Mouse (Mus musculus) midbrain, embryonic 16.5 days (tissue): ENCODE data around the gene Per1. TPM values are rescaled to one million over a fixed set of nuclear protein-coding genes. Genes with fewer than 3 reads are reported as not detected.

Source experiments
- ATAC-seq: fragments of 200-750 bp; cut with Nextera tagmentation; 2 replicates; pipeline ENCODE4 v1.8.0; 2017; ENCODE audit warnings: moderate TSS enrichment
- H3K27ac ChIP-seq: fragments of 300-500 bp; sonication (generic); 2 replicates; pipeline ENCODE4 v1.5.1; 2014; ENCODE audit warnings: mild to moderate bottlenecking, low read length, mixed read lengths
- H3K27me3 ChIP-seq: fragments of 300-500 bp; sonication (generic); 2 replicates; pipeline ENCODE4 v1.6.1; 2014; ENCODE audit warnings: low read depth, low read length, mixed read lengths; ENCODE audit not compliant: control insufficient read depth, insufficient read depth
- H3K36me3 ChIP-seq: fragments of 300-500 bp; sonication (generic); 2 replicates; pipeline ENCODE4 v1.6.1; 2014; ENCODE audit warnings: mild to moderate bottlenecking, low read length, moderate library complexity, mixed read lengths; ENCODE audit not compliant: control insufficient read depth, insufficient read depth
- H3K4me1 ChIP-seq: fragments of 300-500 bp; sonication (generic); 2 replicates; pipeline ENCODE4 v1.6.1; 2014; ENCODE audit warnings: mild to moderate bottlenecking, low read length, mixed read lengths; ENCODE audit not compliant: control insufficient read depth, insufficient read depth
- H3K4me2 ChIP-seq: fragments of 300-500 bp; sonication (generic); 2 replicates; pipeline ENCODE4 v1.6.1; 2014; ENCODE audit warnings: mild to moderate bottlenecking, low read length, mixed read lengths
- H3K4me3 ChIP-seq: fragments of 300-500 bp; sonication (generic); 2 replicates; pipeline ENCODE4 v1.5.1; 2014; ENCODE audit warnings: low read depth, mild to moderate bottlenecking, low read length, moderate library complexity, mixed read lengths
- H3K9ac ChIP-seq: fragments of 300-500 bp; sonication (generic); 2 replicates; pipeline ENCODE4 v1.6.1; 2014; ENCODE audit warnings: low read depth, low read length, mixed read lengths
- H3K9me3 ChIP-seq: fragments of 300-500 bp; sonication (generic); replicated peaks from 2 replicates; pipeline ENCODE4 v1.6.1; 2014; ENCODE audit warnings: mild to moderate bottlenecking, low read length, mixed read lengths; ENCODE audit not compliant: control insufficient read depth, poor library complexity, severe bottlenecking
- WGBS: fragments of 180-500 bp; shearing (Covaris S2); extraction: QIAGEN DNeasy Blood & Tissue Kit; methylation state at CpG from one replicate; pipeline ENCODE4 v1.1.7; 2014; 5-methylcytosine and 5-hydroxymethylcytosine counted together
- polyA plus RNA-seq: library from polyadenylated mRNA; unstranded; fragments of >200 nt; fragmentation: Nextera tagmentation; extraction: Ambion mirVana; gene quantifications from 2 replicates; pipeline ENCODE4 v1.2.1, GENCODE M21; 2015

Per1 gene
- polyA plus RNA-seq, 1 experiment from 2014 or later = 12.4 TPM

DNA sequence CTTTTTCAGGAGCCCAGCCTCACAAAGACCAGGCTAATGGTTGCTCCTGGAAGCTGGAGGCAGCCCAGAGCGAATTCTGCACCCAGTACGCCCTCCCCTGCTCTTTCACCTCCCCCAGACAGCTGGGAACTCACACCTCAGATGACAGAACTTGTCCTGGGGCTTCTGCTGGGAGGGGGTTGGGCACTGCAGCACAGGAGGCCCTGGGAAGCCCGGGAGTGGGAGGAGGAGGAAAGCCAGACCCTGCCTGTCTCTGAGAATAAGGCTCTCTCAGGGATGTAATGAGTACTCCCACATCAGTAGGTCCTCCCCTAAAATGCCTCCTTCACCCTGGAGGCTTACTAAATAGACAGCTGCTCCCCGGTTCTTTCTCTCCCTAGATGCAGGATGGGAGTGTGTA, 7.9 kb upstream of the Per1 start:
- Histone ChIP-seq H3K36me3 (peaks cover 8% of the 10 kb centered on the region; the same call in 1 of the 2 replicates), H3K9ac (no peak overlapping the region), H3K4me2 (no peak overlapping the region), H3K4me1 (peaks cover 27% of the 10 kb centered on the region), H3K27me3 (no peaks in the 10 kb centered on the region), H3K9me3 (no peaks in the 10 kb centered on the region), H3K4me3 (no peak overlapping the region), H3K27ac (no peak overlapping the region; the same call in 1 of the 2 replicates)
- ATAC-seq = no peak
- 39% methylated on average over 4 of the region's 4 CpGs for WGBS

- no peak overlapping the region for H3K4me3 ChIP-seq
- H3K9me3 ChIP-seq = no peaks in the 10 kb centered on the region
- ATAC-seq = no peak
- peaks cover 8% of the 10 kb centered on the region; the same call in 1 of the 2 replicates for H3K36me3 ChIP-seq
- peak overlapping the region; percentile 98 for H3K27ac ChIP-seq
- no peaks in the 10 kb centered on the region for H3K27me3 ChIP-seq
- WGBS = 75% methylated on average over 2 of the region's 2 CpGs
- peak overlapping the region; percentile 85 for H3K4me2 ChIP-seq
- no peak overlapping the region; the same call in 1 of the 2 replicates for H3K9ac ChIP-seq
- peaks cover 27% of the 10 kb centered on the region for H3K4me1 ChIP-seq
Measured at GRCm38 (mm10) chr11:69087597-69087996, 7.4 kb upstream of the Per1 start.

DNA sequence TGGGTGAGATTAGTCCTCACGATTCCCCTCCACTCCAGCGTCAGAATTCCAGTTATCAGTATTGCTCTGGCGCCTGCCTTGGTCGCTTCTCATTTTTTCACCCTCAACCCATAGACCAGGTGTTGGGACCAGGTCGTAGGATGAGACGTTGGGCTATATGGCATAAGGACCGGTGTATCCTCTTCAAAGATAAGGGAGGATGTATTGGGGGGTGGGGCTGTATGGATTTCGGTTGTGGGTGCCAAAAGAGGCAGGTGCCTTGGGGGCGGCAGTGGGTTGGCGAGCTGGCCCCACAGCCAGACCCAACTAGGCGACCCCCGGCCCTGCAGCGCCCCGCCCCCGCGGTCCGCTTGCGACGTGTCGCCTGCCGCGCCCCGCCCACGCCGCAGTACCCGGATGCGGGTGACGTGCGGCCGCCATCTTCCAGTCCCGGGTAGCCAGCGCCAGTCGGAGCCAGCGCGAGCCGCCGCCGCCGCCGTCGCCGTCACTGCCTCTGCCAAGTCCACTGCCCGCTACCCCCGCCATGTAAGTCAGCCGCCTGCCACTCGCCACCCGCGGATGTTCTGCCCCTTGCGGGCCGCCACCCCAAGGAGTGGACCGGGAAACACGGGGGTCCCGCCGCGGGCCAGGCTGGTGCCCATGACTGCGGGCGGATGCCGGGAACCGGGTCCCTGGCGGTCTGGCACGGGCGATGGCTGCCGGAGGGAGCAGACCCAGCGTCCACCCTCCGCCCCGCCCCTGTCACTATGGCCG, 6.7 kb upstream of the Per1 start, which contains the start of gene Vamp2:
Vamp2 (plus strand) TSS at position 388 of the 753 bp plus-strand sequence.
- H3K27me3 ChIP-seq = no peaks in the 10 kb centered on the region
- H3K9me3 ChIP-seq = no peaks in the 10 kb centered on the region
- ATAC-seq = peak; percentile 82
- H3K27ac ChIP-seq = peak within 1 kb of the TSS; percentile 98
- peaks cover 27% of the 10 kb centered on the region for H3K4me1 ChIP-seq
- under 1% methylated on average over 61 of the region's 67 CpGs for WGBS
- H3K4me3 ChIP-seq = peak within 1 kb of the TSS; percentile 83
- peak within 1 kb of the TSS; percentile 85 for H3K4me2 ChIP-seq
- H3K9ac ChIP-seq = peak within 1 kb of the TSS; percentile 99
- peaks cover 8% of the 10 kb centered on the region; the same call in 1 of the 2 replicates for H3K36me3 ChIP-seq

- Histone ChIP-seq H3K27ac (peak overlapping the region; percentile 98), H3K4me2 (peak overlapping the region; percentile 85), H3K9ac (peak overlapping the region; percentile 99), H3K4me1 (peaks cover 27% of the 10 kb centered on the region), H3K36me3 (peaks cover 8% of the 10 kb centered on the region; the same call in 1 of the 2 replicates), H3K9me3 (no peaks in the 10 kb centered on the region), H3K27me3 (no peaks in the 10 kb centered on the region), H3K4me3 (peak overlapping the region; percentile 83)
- 11% methylated on average over 25 of the region's 25 CpGs for WGBS
- peak; percentile 26 for ATAC-seq
Measured at GRCm38 (mm10) chr11:69088856-69089615, 6.0 kb upstream of the Per1 start.

GRCm38 (mm10) chr11:69089616-69090290, 5.3 kb upstream of the Per1 start:
- no peaks in the 10 kb centered on the region for H3K9me3 ChIP-seq
- H3K27me3 ChIP-seq = no peaks in the 10 kb centered on the region
- H3K4me2 ChIP-seq = peak overlapping the region; percentile 85
- ATAC-seq = no peak
- peak overlapping the region; percentile 99 for H3K9ac ChIP-seq
- WGBS = 92% methylated on average over 12 of the region's 12 CpGs
- H3K4me3 ChIP-seq = peak overlapping the region; percentile 83
- H3K36me3 ChIP-seq = peaks cover 8% of the 10 kb centered on the region; the same call in 1 of the 2 replicates
- peaks cover 30% of the 10 kb centered on the region for H3K4me1 ChIP-seq
- no peak overlapping the region for H3K27ac ChIP-seq

- H3K27ac ChIP-seq = no peak overlapping the region
- no peak overlapping the region for H3K4me3 ChIP-seq
- ATAC-seq = no peak
- H3K9me3 ChIP-seq = no peaks in the 10 kb centered on the region
- H3K4me2 ChIP-seq = peak overlapping the region; percentile 85
- no peaks in the 10 kb centered on the region for H3K27me3 ChIP-seq
- H3K9ac ChIP-seq = no peak overlapping the region
- peaks cover 32% of the 10 kb centered on the region for H3K4me1 ChIP-seq
- H3K36me3 ChIP-seq = peaks cover 8% of the 10 kb centered on the region; the same call in 1 of the 2 replicates
- WGBS = 57% methylated on average over 6 of the region's 6 CpGs
Measured at GRCm38 (mm10) chr11:69090367-69090766, 4.7 kb upstream of the Per1 start.

DNA sequence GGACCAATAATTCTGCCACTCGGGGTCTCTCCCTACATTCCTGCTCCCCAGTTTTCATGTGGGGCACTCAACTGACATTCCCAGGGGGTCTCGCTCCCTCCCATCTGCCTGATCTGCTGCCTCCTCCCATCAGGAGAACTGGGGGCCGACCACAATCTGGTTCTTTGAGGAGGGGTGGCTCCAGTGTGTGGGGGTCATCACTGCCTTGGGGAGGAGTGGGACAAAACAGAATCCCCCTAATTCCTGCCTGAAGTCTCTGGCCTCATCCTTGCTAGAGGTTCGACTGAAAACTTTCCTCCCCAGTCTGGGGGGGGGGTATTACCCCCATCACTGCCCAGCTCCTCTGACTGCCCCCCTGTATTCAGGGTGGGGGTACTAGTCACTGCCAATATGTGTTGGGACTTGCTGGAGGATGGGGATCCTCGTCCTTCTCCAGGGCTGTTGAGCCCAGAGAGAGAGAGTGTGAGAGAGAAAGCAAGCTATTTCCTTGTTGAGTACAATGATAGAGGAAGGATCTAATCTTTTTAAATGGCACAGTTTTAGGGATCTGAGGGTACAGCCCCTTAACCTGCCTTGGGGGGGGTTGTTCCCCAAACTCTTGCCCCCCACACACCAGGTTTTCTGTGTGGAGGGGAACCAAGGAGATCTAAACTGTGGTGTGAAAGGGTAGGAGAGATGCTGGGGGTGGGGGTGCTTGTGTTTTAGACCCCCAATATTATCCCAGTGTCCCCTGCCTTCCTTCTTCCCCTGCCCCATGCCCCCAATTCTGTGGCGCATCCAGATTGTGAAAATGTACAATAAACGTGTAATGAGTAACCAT, 3.2 kb upstream of the Per1 start:
- Histone ChIP-seq H3K9me3 (no peaks in the 10 kb centered on the region), H3K9ac (0 out of 2 replicates have a peak overlapping the region, but pooled peaks have one; percentile 7), H3K4me1 (peaks cover 43% of the 10 kb centered on the region), H3K27me3 (no peaks in the 10 kb centered on the region), H3K4me2 (no peak overlapping the region), H3K27ac (no peak overlapping the region), H3K4me3 (no peak overlapping the region), H3K36me3 (peaks cover 8% of the 10 kb centered on the region; the same call in 1 of the 2 replicates)
- 61% methylated on average over 7 of the region's 7 CpGs for WGBS
- no peak for ATAC-seq

DNA sequence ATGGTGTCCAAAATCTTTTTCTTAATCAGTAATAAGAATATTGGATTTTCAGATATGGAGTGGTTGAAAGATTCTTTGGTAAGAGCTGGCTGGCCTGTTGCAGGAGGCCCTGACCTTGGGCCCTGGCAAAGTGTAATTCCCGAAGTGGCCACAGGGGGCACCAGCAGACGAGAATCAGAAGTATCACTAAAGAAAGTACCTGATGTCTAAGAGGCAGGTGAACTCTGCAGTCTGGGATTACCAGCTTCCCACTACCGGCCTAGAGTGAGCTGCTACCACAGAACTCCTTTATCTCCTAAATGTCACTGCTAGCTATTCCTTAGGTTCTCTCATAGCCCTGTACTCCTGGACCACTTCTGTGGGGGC, 2.6 kb upstream of the Per1 start:
- ATAC-seq = no peak

More for the DNA sequence above, 2.6 kb upstream of the Per1 start:
- H3K36me3 ChIP-seq = peaks cover 8% of the 10 kb centered on the region; the same call in 1 of the 2 replicates
- H3K4me3 ChIP-seq = no peak overlapping the region
- peaks cover 48% of the 10 kb centered on the region for H3K4me1 ChIP-seq
- no peak overlapping the region for H3K27ac ChIP-seq
- 3% methylated on average over 3 of the region's 3 CpGs for WGBS
- no peak overlapping the region for H3K4me2 ChIP-seq
- H3K9ac ChIP-seq = no peak overlapping the region
- no peaks in the 10 kb centered on the region for H3K27me3 ChIP-seq
- no peaks in the 10 kb centered on the region for H3K9me3 ChIP-seq
